Mouse (Mus musculus) kidney, embryonic 16.5 days (tissue): ENCODE data around the gene Casd1. TPM values are rescaled to one million over a fixed set of nuclear protein-coding genes. Genes with fewer than 3 reads are reported as not detected.

Source experiments
- ATAC-seq: fragments of 200-750 bp; cut with Nextera tagmentation; 2 replicates; pipeline ENCODE4 v1.8.0; 2017; ENCODE audit warnings: moderate TSS enrichment; ENCODE audit not compliant: low FRiP score, low TSS enrichment
- H3K27ac ChIP-seq: fragments of 300-500 bp; sonication (generic); 2 replicates; pipeline ENCODE4 v1.5.1; 2014; ENCODE audit warnings: low read length
- H3K27me3 ChIP-seq: fragments of 300-500 bp; sonication (generic); 2 replicates; pipeline ENCODE4 v1.6.1; 2014; ENCODE audit warnings: low read length, control low read depth, mixed read lengths; ENCODE audit not compliant: insufficient read depth
- H3K36me3 ChIP-seq: fragments of 300-500 bp; sonication (generic); 2 replicates; pipeline ENCODE4 v1.6.1; 2014; ENCODE audit warnings: low read length, control low read depth, mixed read lengths; ENCODE audit not compliant: insufficient read depth
- H3K4me1 ChIP-seq: fragments of 300-500 bp; sonication (generic); 2 replicates; pipeline ENCODE4 v1.6.1; 2014; ENCODE audit warnings: low read length, control low read depth, mixed read lengths; ENCODE audit not compliant: insufficient read depth
- H3K4me2 ChIP-seq: fragments of 300-500 bp; sonication (generic); replicated peaks from 2 replicates; pipeline ENCODE4 v1.6.1; 2014; ENCODE audit warnings: low read depth, low read length
- H3K4me3 ChIP-seq: fragments of 300-500 bp; sonication (generic); 2 replicates; pipeline ENCODE4 v1.5.1; 2014; ENCODE audit warnings: mild to moderate bottlenecking, low read length
- H3K9ac ChIP-seq: fragments of 300-500 bp; sonication (generic); replicated peaks from 2 replicates; pipeline ENCODE4 v1.6.1; 2014; ENCODE audit warnings: low read length
- H3K9me3 ChIP-seq: fragments of 300-500 bp; sonication (generic); 2 replicates; pipeline ENCODE4 v1.6.1; 2016; ENCODE audit warnings: low read length, control low read depth
- WGBS: fragments of 180-500 bp; shearing (Covaris S2); extraction: QIAGEN DNeasy Blood & Tissue Kit; methylation state at CpG from one replicate; pipeline ENCODE4 v1.1.7; 2014; 5-methylcytosine and 5-hydroxymethylcytosine counted together
- polyA plus RNA-seq: library from polyadenylated mRNA; unstranded; fragments of >200 nt; fragmentation: Nextera tagmentation; extraction: Ambion mirVana; gene quantifications from 2 replicates; pipeline ENCODE4 v1.2.1, GENCODE M21; 2015

The Casd1 gene
- polyA plus RNA-seq, 1 experiment from 2014 or later: 30.1 TPM

- Histone ChIP-seq H3K36me3 (0 out of 2 replicates have a peak, but pooled peaks cover 2% of the 10 kb centered on the region), H3K4me2 (no peak overlapping the region), H3K4me3 (no peak overlapping the region), H3K27ac (no peak overlapping the region), H3K9me3 (no peaks in the 10 kb centered on the region), H3K9ac (no peak overlapping the region), H3K27me3 (no peaks in the 10 kb centered on the region), H3K4me1 (peaks cover 26% of the 10 kb centered on the region)
- 86% methylated on average over 4 of the region's 4 CpGs for WGBS
- no peak for ATAC-seq
Measured at GRCm38 (mm10) chr6:4606394-4606793, 5.8 kb downstream of the Casd1 start.

- H3K27ac ChIP-seq: no peak overlapping the region
- H3K9ac ChIP-seq: no peak overlapping the region
- no peak for ATAC-seq
- peaks cover 8% of the 10 kb centered on the region; the same call in 1 of the 2 replicates for H3K4me1 ChIP-seq
- no peaks in the 10 kb centered on the region for H3K27me3 ChIP-seq
- no peak overlapping the region for H3K4me2 ChIP-seq
- WGBS: 92% methylated on average over 4 of the region's 4 CpGs
- no peak overlapping the region for H3K4me3 ChIP-seq
- peaks cover 7% of the 10 kb centered on the region for H3K36me3 ChIP-seq
- H3K9me3 ChIP-seq: peaks cover 4% of the 10 kb centered on the region
Measured at GRCm38 (mm10) chr6:4610216-4610896, 9.7 kb downstream of the Casd1 start.

GRCm38 (mm10) chr6:4611853-4612252 is 11.2 kb downstream of the Casd1 start:
- H3K4me1 ChIP-seq: 0 out of 2 replicates have a peak, but pooled peaks cover 5% of the 10 kb centered on the region
- H3K27ac ChIP-seq: no peak overlapping the region
- ATAC-seq: no peak
- H3K9me3 ChIP-seq: peaks cover 4% of the 10 kb centered on the region
- no peaks in the 10 kb centered on the region for H3K27me3 ChIP-seq
- peaks cover 7% of the 10 kb centered on the region for H3K36me3 ChIP-seq
- no peak overlapping the region for H3K4me2 ChIP-seq
- H3K4me3 ChIP-seq: no peak overlapping the region
- H3K9ac ChIP-seq: no peak overlapping the region
- 89% methylated on average over 4 of the region's 4 CpGs for WGBS

- H3K27ac ChIP-seq: no peak overlapping the region
- H3K4me2 ChIP-seq: no peak overlapping the region
- 0 out of 2 replicates have a peak, but pooled peaks cover under 1% of the 10 kb centered on the region for H3K4me1 ChIP-seq
- peaks cover 7% of the 10 kb centered on the region for H3K36me3 ChIP-seq
- H3K9me3 ChIP-seq: peaks cover 4% of the 10 kb centered on the region
- 87% methylated on average over 7 of the region's 7 CpGs for WGBS
- no peak overlapping the region for H3K4me3 ChIP-seq
- no peak for ATAC-seq
- no peak overlapping the region for H3K9ac ChIP-seq
- no peaks in the 10 kb centered on the region for H3K27me3 ChIP-seq
Measured at GRCm38 (mm10) chr6:4612431-4612830, 11.8 kb downstream of the Casd1 start.

- no peak overlapping the region for H3K4me2 ChIP-seq
- 43% methylated on average over 10 of the region's 10 CpGs for WGBS
- H3K4me1 ChIP-seq: no peaks in the 10 kb centered on the region; the same call in 1 of the 2 replicates
- peaks cover 4% of the 10 kb centered on the region for H3K9me3 ChIP-seq
- peaks cover 15% of the 10 kb centered on the region for H3K36me3 ChIP-seq
- no peak for ATAC-seq
- no peak overlapping the region for H3K27ac ChIP-seq
- H3K4me3 ChIP-seq: no peak overlapping the region
- no peak overlapping the region for H3K9ac ChIP-seq
- H3K27me3 ChIP-seq: no peaks in the 10 kb centered on the region
Measured at GRCm38 (mm10) chr6:4617911-4618310, 17.3 kb downstream of the Casd1 start.

GRCm38 (mm10) chr6:4631464-4631863 is 30.8 kb downstream of the Casd1 start:
- no peak overlapping the region for H3K4me2 ChIP-seq
- H3K9ac ChIP-seq: no peak overlapping the region
- H3K27me3 ChIP-seq: no peaks in the 10 kb centered on the region
- H3K27ac ChIP-seq: no peak overlapping the region
- ATAC-seq: no peak
- no peak overlapping the region for H3K4me3 ChIP-seq
- H3K36me3 ChIP-seq: no peaks in the 10 kb centered on the region
- no peaks in the 10 kb centered on the region for H3K9me3 ChIP-seq
- WGBS: 18% methylated on average over 3 of the region's 3 CpGs
- 0 out of 2 replicates have a peak, but pooled peaks cover 10% of the 10 kb centered on the region for H3K4me1 ChIP-seq

- Histone ChIP-seq H3K27ac (no peak overlapping the region), H3K4me3 (no peak overlapping the region), H3K9me3 (no peaks in the 10 kb centered on the region), H3K36me3 (peaks cover 10% of the 10 kb centered on the region; the same call in 1 of the 2 replicates), H3K4me2 (no peak overlapping the region), H3K27me3 (no peaks in the 10 kb centered on the region), H3K9ac (no peak overlapping the region), H3K4me1 (0 out of 2 replicates have a peak, but pooled peaks cover 10% of the 10 kb centered on the region)
- ATAC-seq: no peak
- 90% methylated on average over 4 of the region's 4 CpGs for WGBS
Measured at GRCm38 (mm10) chr6:4633189-4633588, 32.5 kb downstream of the Casd1 start.

GRCm38 (mm10) chr6:4634804-4635203 is 34.2 kb downstream of the Casd1 start:
- no peaks in the 10 kb centered on the region for H3K27me3 ChIP-seq
- no peak for ATAC-seq
- no peak overlapping the region for H3K4me3 ChIP-seq
- no peak overlapping the region for H3K9ac ChIP-seq
- no peaks in the 10 kb centered on the region for H3K9me3 ChIP-seq
- no peak overlapping the region for H3K4me2 ChIP-seq
- no peak overlapping the region for H3K27ac ChIP-seq
- 27% methylated on average over 1 of the region's 1 CpGs for WGBS
- peaks cover 13% of the 10 kb centered on the region; the same call in 1 of the 2 replicates for H3K36me3 ChIP-seq
- 0 out of 2 replicates have a peak, but pooled peaks cover 10% of the 10 kb centered on the region for H3K4me1 ChIP-seq

GRCm38 (mm10) chr6:4642068-4642467 is 41.4 kb downstream of the Casd1 start:
- Histone ChIP-seq H3K27me3 (no peaks in the 10 kb centered on the region), H3K9me3 (no peaks in the 10 kb centered on the region), H3K4me2 (no peak overlapping the region), H3K9ac (no peak overlapping the region), H3K4me3 (no peak overlapping the region), H3K4me1 (no peaks in the 10 kb centered on the region), H3K27ac (no peak overlapping the region), H3K36me3 (peaks cover 14% of the 10 kb centered on the region; the same call in 1 of the 2 replicates)
- 81% methylated on average over 7 of the region's 7 CpGs for WGBS
- ATAC-seq: no peak

GRCm38 (mm10) chr6:4647351-4647750 is 46.7 kb downstream of the Casd1 start:
- H3K27ac ChIP-seq: no peak overlapping the region
- no peaks in the 10 kb centered on the region for H3K9me3 ChIP-seq
- H3K4me3 ChIP-seq: no peak overlapping the region
- no peaks in the 10 kb centered on the region for H3K4me1 ChIP-seq
- WGBS: 86% methylated on average over 3 of the region's 3 CpGs
- no peaks in the 10 kb centered on the region for H3K27me3 ChIP-seq
- no peak overlapping the region for H3K9ac ChIP-seq
- H3K4me2 ChIP-seq: no peak overlapping the region
- H3K36me3 ChIP-seq: no peaks in the 10 kb centered on the region
- ATAC-seq: no peak
